ENCODE assay signal across 10 mouse cellular contexts in genomic region chr19:21174636-21175035, GRCm38 (mm10).
DNase-seq lines count a peak whose midpoint lies in the region; ATAC-seq and TF ChIP-seq lines count a peak whose summit lies in the region.
"Had no signal": no experiment of that assay in that cellular context is flagged by ENCODE, and none has a peak within 500 bp of the region (broad histone marks: within the 10 kb centered on the region; RNA-seq: fewer than 3 reads in every experiment).

No protein-coding gene starts in this region.

- no peak overlapping the region for H3K27ac ChIP-seq in lung, embryonic 14.5 days (ENCODE audit: low read depth)
- H3K27ac ChIP-seq: heart, embryonic 15.5 days; liver, embryonic 14.5 days had no signal

- 57% methylated on average over 5 of the region's 5 CpGs for WGBS in lung, embryonic 14.5 days

- H3K4me3 ChIP-seq in lung, embryonic 14.5 days (ENCODE audit: low read depth, low read length), result no peak overlapping the region
- H3K4me3 ChIP-seq: heart, embryonic 15.5 days had no signal

- H3K4me1 ChIP-seq in lung, embryonic 14.5 days (ENCODE audit: insufficient read depth), result no peaks in the 10 kb centered on the region

- no peak for TF ChIP-seq CTCF in lung, embryonic 14.5 days (IDR thresholded peaks at IDR 0.05; ENCODE audit: low read depth)

- H3K9ac ChIP-seq in lung, embryonic 14.5 days, result no peak overlapping the region
- H3K9ac ChIP-seq: heart, embryonic 15.5 days; liver, embryonic 14.5 days had no signal

- ATAC-seq in lung, embryonic 14.5 days (ENCODE audit: insufficient read depth), result peak; percentile 35; the same call in 1 of the 2 replicates

- DNase-seq in adrenal gland, postnatal 10 days, result peak; percentile 69
- DNase-seq in adrenal gland, adult 8-10 months, result no peak
- DNase-seq in lung, embryonic 14.5 days, result no peak
- DNase-seq in lung, postnatal 36 days, result no peak
- DNase-seq in adrenal gland, postnatal 25 days, result peak; percentile 44
- DNase-seq in naive thymus-derived CD4-positive, alpha-beta T cell, adult 2 months (ENCODE audit: low read depth), result peak; percentile 27
- DNase-seq in left cerebral cortex, postnatal 25 days (ENCODE audit: low spot score in 2 of 2), result no peak
- no peak for DNase-seq in testis, postnatal 14 days (ENCODE audit: low spot score)

- no peak overlapping the region for H3K4me2 ChIP-seq in lung, embryonic 14.5 days
- H3K4me2 ChIP-seq: heart, embryonic 15.5 days had no signal

- H3K9me3 ChIP-seq in lung, embryonic 14.5 days (ENCODE audit: low read depth, low read length), result no peaks in the 10 kb centered on the region
- H3K9me3 ChIP-seq: heart, embryonic 15.5 days had no signal

- no peaks in the 10 kb centered on the region for H3K36me3 ChIP-seq in lung, embryonic 14.5 days (ENCODE audit: insufficient read depth)
- H3K36me3 ChIP-seq: heart, embryonic 15.5 days had no signal

- H3K27me3 ChIP-seq in lung, embryonic 14.5 days (ENCODE audit: insufficient read depth, low read length), result no peaks in the 10 kb centered on the region
- H3K27me3 ChIP-seq: heart, embryonic 15.5 days had no signal

- intact Hi-C loops in left cerebral cortex, postnatal 25 days (cut with DNase I), result no loop called here

Comparison
In these comparisons a context has a peak if more than half of its experiments do, and no peak if none do; other contexts are left out.
1. DNase-seq: peak in adrenal gland, postnatal 10 days (single experiment), adrenal gland, postnatal 25 days (single experiment) and naive thymus-derived CD4-positive, alpha-beta T cell, adult 2 months (single experiment); none in adrenal gland, adult 8-10 months (single experiment), lung, embryonic 14.5 days (single experiment), lung, postnatal 36 days (single experiment), left cerebral cortex, postnatal 25 days (0 of 2) and testis, postnatal 14 days (single experiment).